Mouse (Mus musculus) adrenal gland, postnatal 10 days (tissue): ENCODE results near the gene Gys1. TPM values are rescaled to one million over a fixed set of nuclear protein-coding genes. Genes with fewer than 3 reads are reported as not detected.
"Not testable (repeated sequence)": the region's sequence is repeated elsewhere in the genome, so short reads cannot be mapped to it uniquely, and the experiment has no call there.

Experiments
- DNase-seq: peaks from one replicate; pipeline ENCODE4 v3.0.0; 2021; ENCODE audit warnings: mixed read lengths
- microRNA-seq: library from miRNA; unstranded; fragments of <30 nt; microRNA quantifications from one replicate; pipeline ENCODE4 v1.2.0, GENCODE M21; 2021
- total RNA-seq, 2 experiments: library from RNA; stranded (reverse); gene quantifications; 2 replicates each; pipeline ENCODE4 v1.2.3; 2021

Gys1 gene
- total RNA-seq, 2 experiments from 2014 or later: 66.7 to 92.5 TPM

DNA sequence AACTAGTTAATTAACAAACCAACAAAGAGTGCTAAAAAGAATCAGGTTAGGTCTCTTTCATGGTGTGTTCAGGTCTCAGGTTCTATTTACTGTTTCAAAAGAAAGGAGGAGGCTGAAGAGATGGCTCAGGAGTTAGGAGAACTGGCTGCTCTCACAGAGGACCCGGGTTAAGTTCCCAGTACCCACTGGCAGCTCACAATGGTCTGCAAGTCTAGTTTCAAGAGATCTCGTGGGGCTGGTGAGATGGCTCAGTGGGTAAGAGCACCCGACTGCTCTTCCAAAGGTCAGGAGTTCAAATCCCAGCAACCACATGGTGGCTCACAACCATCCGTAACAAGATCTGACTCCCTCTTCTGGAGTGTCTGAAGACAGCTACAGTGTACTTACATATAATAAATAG, 45.7 kb downstream of the Gys1 start:
- not testable (repeated sequence) for DNase-seq

DNA sequence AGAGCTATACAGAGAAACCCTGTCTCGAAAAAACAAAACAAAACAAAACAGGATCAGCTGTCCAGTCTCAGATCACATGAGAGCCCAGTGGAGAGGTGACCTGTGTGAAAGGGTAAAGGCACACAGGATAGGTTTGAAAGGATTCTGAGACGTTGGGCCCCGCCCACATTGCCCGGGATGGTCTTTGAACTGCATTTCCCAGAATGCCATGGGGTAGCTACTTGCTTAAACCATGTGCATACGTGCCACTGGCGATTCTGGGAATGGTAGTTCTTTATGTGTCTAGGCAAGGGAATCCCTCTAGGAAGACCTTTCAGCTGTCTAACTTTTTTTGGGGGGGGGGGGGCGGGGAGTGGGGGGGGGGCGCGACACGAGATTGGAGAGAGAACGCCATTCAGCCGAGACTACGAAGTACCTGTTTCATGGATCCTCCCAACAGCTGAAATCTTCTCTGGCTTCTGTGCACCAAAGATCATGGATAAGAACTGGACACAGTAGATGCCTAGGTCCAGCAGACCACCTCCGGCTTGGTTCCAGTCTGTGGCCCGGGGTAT, 46.8 kb downstream of the Gys1 start, which contains the start of gene Tulp2:
Gene Tulp2 (plus strand): TSS at position 504 of the 554 bp plus-strand sequence.
- peak; percentile 68 for DNase-seq

DNA sequence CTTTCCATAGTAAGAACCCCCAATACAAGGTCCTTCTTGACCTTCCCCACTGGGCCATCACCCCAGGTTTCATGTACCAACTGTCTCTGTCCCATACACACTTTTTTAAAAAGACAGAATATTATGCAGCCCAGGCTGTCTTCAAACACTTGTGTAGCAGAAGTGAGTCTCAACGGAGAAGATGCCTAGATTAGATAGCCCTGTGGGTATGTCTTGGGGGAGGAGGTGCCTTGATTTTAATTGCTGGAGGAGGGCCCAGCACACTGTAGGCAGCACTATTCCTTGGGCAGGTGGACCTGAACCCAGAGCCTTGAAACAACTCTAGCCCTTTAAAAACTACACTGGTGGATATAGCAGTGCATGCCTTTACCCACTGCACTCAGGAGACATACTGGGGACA, 47.5 kb downstream of the Gys1 start:
- DNase-seq: no peak

DNA sequence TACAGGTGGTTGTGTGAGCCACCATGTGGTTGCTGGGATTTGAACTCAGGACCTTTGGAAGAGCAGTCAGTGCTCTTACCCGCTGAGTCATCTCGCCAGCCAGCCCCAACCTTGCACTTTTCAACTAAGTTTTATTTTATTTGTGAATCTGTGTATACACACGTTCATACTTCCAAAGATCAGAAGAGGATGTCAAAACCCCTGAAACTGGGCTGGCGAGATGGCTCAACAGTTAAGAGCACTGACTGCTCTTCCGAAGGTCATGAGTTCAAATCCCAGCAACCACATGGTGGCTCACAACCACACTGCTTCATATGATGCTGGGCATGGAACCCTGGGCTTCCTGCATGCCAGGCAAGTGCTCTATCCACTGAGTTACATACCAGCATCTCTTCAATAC, 50.3 kb downstream of the Gys1 start:
- DNase-seq: not testable (repeated sequence)

- no peak for DNase-seq
Measured at GRCm38 (mm10) chr7:45486158-45486557, 51.5 kb downstream of the Gys1 start.

- DNase-seq: peak; percentile 44
Measured at GRCm38 (mm10) chr7:45486761-45487415, 52.2 kb downstream of the Gys1 start, which contains the start of gene Gm45808. TSS of gene Gm45808 (minus strand) at chr7:45486811.

GRCm38 (mm10) chr7:45487861-45488292, 53.2 kb downstream of the Gys1 start:
- DNase-seq: peak; percentile 34

GRCm38 (mm10) chr7:45488293-45489204, 53.9 kb downstream of the Gys1 start, which contains the start of gene Dhdh:
TSS of gene Dhdh (minus strand) at chr7:45488805.
- DNase-seq: peak; percentile 88

DNA sequence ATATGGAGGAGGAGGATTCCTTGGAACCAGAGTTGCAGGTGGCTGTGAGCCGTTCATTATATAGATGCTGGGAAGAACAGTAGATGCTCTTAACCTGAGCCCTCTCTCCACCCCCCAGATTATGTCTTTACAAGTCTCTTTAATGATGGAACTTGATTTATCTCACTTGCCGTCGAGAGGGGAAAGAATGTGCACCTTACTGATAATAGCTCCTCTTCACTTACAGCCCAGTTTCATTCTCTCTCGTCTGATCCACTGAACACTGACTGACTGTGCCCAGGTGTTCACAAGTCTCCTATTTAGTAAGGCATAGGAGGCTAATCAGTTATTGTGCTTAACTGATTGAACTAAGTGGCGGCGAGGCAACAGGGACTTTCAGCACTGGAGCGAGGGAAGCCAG, 54.9 kb downstream of the Gys1 start:
- DNase-seq: no peak

GRCm38 (mm10) chr7:45490822-45491221, 56.2 kb downstream of the Gys1 start:
- peak; percentile 57 for DNase-seq

DNA sequence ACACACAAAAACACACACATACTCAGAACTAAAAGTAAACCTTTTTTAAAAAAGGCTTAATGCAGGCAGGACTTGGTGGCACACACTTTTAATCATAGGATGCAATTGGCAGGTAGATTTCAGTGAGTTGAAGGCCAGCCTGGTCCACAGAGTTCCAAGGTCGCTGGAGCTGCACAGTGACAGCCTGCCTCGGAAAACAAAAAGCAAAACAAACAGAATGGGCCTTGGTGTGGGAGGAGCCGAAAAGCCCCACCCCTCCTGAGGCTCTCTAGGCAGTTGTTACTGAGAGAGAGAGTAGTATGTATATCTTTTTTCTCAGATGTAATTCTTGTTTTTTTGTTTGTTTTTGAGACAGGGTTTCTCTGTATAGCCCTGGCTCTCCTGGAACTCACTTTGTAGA, 56.6 kb downstream of the Gys1 start:
- DNase-seq: peak; percentile 71

GRCm38 (mm10) chr7:45492225-45492844, 57.7 kb downstream of the Gys1 start:
- no peak for DNase-seq

- DNase-seq: peak; percentile 41
Measured at GRCm38 (mm10) chr7:45492951-45493350, 58.3 kb downstream of the Gys1 start.

DNA sequence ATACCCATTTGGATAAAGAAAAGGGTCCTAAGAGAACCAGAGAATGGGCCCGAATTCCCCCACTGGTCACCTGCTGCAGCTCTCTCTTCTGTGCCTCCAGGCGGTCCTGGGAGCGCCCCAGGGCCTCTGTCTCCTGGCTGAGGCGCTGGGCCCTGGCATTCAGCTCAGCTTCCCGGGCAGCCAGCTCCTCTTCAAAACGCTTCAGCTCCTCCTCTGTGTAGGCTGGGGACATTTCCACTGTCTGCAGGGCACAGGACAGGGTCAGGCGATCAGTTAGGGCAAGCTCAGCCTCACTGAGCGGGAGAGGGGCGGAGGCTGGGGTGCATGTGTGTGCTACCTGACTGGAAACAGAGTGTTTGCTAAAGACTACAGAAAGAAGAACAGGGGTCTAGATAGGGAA, 59.9 kb downstream of the Gys1 start:
- no peak for DNase-seq

- no peak for DNase-seq
Measured at GRCm38 (mm10) chr7:45498427-45498826, 63.8 kb downstream of the Gys1 start.

Small RNA genes lying within 50 kb of the gene (microRNA-seq; reads per million reads assigned to microRNA genes)
- gene Gm22133: 2.3 reads per million

Other genes with a start within 250 kb of the Gys1 start
- gene Ccdc155, start 230.0 kb upstream of the Gys1 start, total RNA-seq: under 1 TPM in 1 of 2 experiments, not detected in 1; 0.36 TPM
- gene Dkkl1, start 222.7 kb upstream of the Gys1 start, total RNA-seq: under 1 TPM in 1 of 2 experiments, not detected in 1; 0.30 TPM
- gene Tead2, start 219.1 kb upstream of the Gys1 start, total RNA-seq: 10 to 100 TPM; 21.0 to 24.0 TPM
- gene Cd37, start 195.7 kb upstream of the Gys1 start, total RNA-seq: 10 to 100 TPM; 13.9 to 17.6 TPM
- gene Slc6a16, start 193.8 kb upstream of the Gys1 start, total RNA-seq: under 1 TPM in 1 of 2 experiments, not detected in 1; 0.12 TPM
- under 1 TPM in 1 of 2 experiments, not detected in 1; 0.42 TPM for gene Slc6a21, start 157.3 kb upstream of the Gys1 start, total RNA-seq
- 10 to 100 TPM; 15.9 to 26.8 TPM for gene Trpm4, start 101.1 kb upstream of the Gys1 start, total RNA-seq
- gene Hrc, start 99.6 kb upstream of the Gys1 start, total RNA-seq: 10 to 100 TPM; 10.7 to 47.8 TPM
- gene Ppfia3, start 67.8 kb upstream of the Gys1 start, total RNA-seq: 1 to 10 TPM; 1.9 to 3.0 TPM
- gene Lin7b, start 64.3 kb upstream of the Gys1 start, total RNA-seq: 1 to 10 TPM in 1 of 2 experiments, under 1 TPM in 1; 0.90 to 2.9 TPM
- 100 to 1,000 TPM; 208 to 341 TPM for gene Snrnp70, start 39.1 kb upstream of the Gys1 start, total RNA-seq
- gene Kcna7, start 29.2 kb upstream of the Gys1 start, total RNA-seq: 1 to 10 TPM in 1 of 2 experiments, under 1 TPM in 1; 0.75 to 2.6 TPM
- under 1 TPM; 0.12 to 0.33 TPM for gene Ntf5, start 21.1 kb upstream of the Gys1 start, total RNA-seq
- not detected for gene Lhb, start 14.0 kb upstream of the Gys1 start, total RNA-seq
- gene Ruvbl2, start 3.3 kb downstream of the Gys1 start, total RNA-seq: 10 to 100 TPM; 50.2 to 58.9 TPM
- 100 to 1,000 TPM; 527 to 606 TPM for gene Ftl1, start 25.0 kb downstream of the Gys1 start, total RNA-seq
- 10 to 100 TPM; 52.7 to 53.6 TPM for gene Bax, start 32.1 kb downstream of the Gys1 start, total RNA-seq
- gene Tulp2, start 47.0 kb downstream of the Gys1 start, total RNA-seq: under 1 TPM; 0.64 to 0.69 TPM
- 10 to 100 TPM; 26.0 to 27.9 TPM for gene Gm45808, start 52.0 kb downstream of the Gys1 start, total RNA-seq
- 10 to 100 TPM; 42.4 to 47.3 TPM for gene Dhdh, start 54.0 kb downstream of the Gys1 start, total RNA-seq
- 100 to 1,000 TPM; 175 to 201 TPM for gene Nucb1, start 75.6 kb downstream of the Gys1 start, total RNA-seq
- gene Ppp1r15a, start 91.4 kb downstream of the Gys1 start, total RNA-seq: 10 to 100 TPM; 28.0 to 48.2 TPM
- 1 to 10 TPM; 5.4 to 9.2 TPM for gene Plekha4, start 91.5 kb downstream of the Gys1 start, total RNA-seq
- 1 to 10 TPM in 1 of 2 experiments, under 1 TPM in 1; 0.93 to 1.4 TPM for gene Hsd17b14, start 120.0 kb downstream of the Gys1 start, total RNA-seq
- gene Bcat2, start 135.3 kb downstream of the Gys1 start, total RNA-seq: 100 to 1,000 TPM; 114 to 118 TPM
- 10 to 100 TPM in 1 of 2 experiments, 1 to 10 TPM in 1; 1.3 to 21.9 TPM for gene Fgf21, start 180.6 kb downstream of the Gys1 start, total RNA-seq
- gene Fut1, start 182.4 kb downstream of the Gys1 start, total RNA-seq: under 1 TPM in 1 of 2 experiments, not detected in 1; 0.21 TPM
- gene Izumo1, start 187.0 kb downstream of the Gys1 start, total RNA-seq: under 1 TPM; 0.39 to 0.73 TPM
- gene Rasip1, start 192.6 kb downstream of the Gys1 start, total RNA-seq: 10 to 100 TPM; 35.6 to 37.9 TPM
- gene Mamstr, start 205.1 kb downstream of the Gys1 start, total RNA-seq: 10 to 100 TPM in 1 of 2 experiments, 1 to 10 TPM in 1; 8.3 to 13.2 TPM
- gene Fut2, start 231.6 kb downstream of the Gys1 start, total RNA-seq: not detected
- under 1 TPM in 1 of 2 experiments, not detected in 1; 0.39 TPM for gene Ntn5, start 249.2 kb downstream of the Gys1 start, total RNA-seq